Mouse (Mus musculus): Measurements from ENCODE around the gene Timm50. TPM values are rescaled to one million over a fixed set of nuclear protein-coding genes. Genes with fewer than 3 reads are reported as not detected.

Timm50 gene
- polyA plus RNA-seq, 1 experiment from 2014 or later, result 124 TPM

GRCm38 (mm10) chr7:28294481-28294880 is 17.4 kb downstream of the Timm50 start:
- 1% methylated on average over 19 of the region's 63 CpGs for WGBS
- Histone ChIP-seq H3K9ac (ENCODE audit: low read depth, low read length) (peak overlapping the region; percentile 58), H3K9me3 (ENCODE audit: control insufficient read depth, low read length) (no peaks in the 10 kb centered on the region), H3K4me1 (ENCODE audit: control insufficient read depth, insufficient read depth, low read length) (no peaks in the 10 kb centered on the region; the same call in none of the 2 replicates), H3K4me3 (ENCODE audit: low read depth, low read length) (peak overlapping the region; percentile 54), H3K4me2 (ENCODE audit: low read depth, low read length) (peak overlapping the region; percentile 82), H3K27me3 (replicated peaks; ENCODE audit: control insufficient read depth, insufficient read depth, low read length) (peaks cover 99% of the 10 kb centered on the region), H3K27ac (replicated peaks; ENCODE audit: low read depth, low read length) (no peak overlapping the region), H3K36me3 (ENCODE audit: control insufficient read depth, insufficient read depth, low read length) (no peaks in the 10 kb centered on the region)
- DNase-seq (ENCODE audit: low spot score), result peak; percentile 89
- peak; percentile 78 for ATAC-seq (ENCODE audit: low read depth)

- DNase-seq (ENCODE audit: low spot score), result peak; percentile 55
- Histone ChIP-seq H3K27ac (replicated peaks; ENCODE audit: low read depth, low read length) (no peak within 1 kb of the TSS), H3K9me3 (ENCODE audit: control insufficient read depth, low read length) (no peaks in the 10 kb centered on the region), H3K4me1 (ENCODE audit: control insufficient read depth, insufficient read depth, low read length) (no peaks in the 10 kb centered on the region; the same call in none of the 2 replicates), H3K4me2 (ENCODE audit: low read depth, low read length) (peak within 1 kb of the TSS; percentile 54), H3K9ac (ENCODE audit: low read depth, low read length) (peak within 1 kb of the TSS; percentile 34; the same call in 1 of the 2 replicates), H3K36me3 (ENCODE audit: control insufficient read depth, insufficient read depth, low read length) (no peaks in the 10 kb centered on the region), H3K27me3 (replicated peaks; ENCODE audit: control insufficient read depth, insufficient read depth, low read length) (peaks cover 80% of the 10 kb centered on the region), H3K4me3 (ENCODE audit: low read depth, low read length) (peak within 1 kb of the TSS; percentile 30)
- ATAC-seq (ENCODE audit: low read depth), result peak; percentile 41
- 1% methylated on average over 44 of the region's 52 CpGs for WGBS
Observed at GRCm38 (mm10) chr7:28290638-28291590, 21.0 kb downstream of the Timm50 start, which contains the start of gene Selenov. Gene Selenov (minus strand): TSS chr7:28291186.

- WGBS, result 1% methylated on average over 14 of the region's 18 CpGs
- ATAC-seq (ENCODE audit: low read depth), result peak; percentile 7; the same call in 1 of the 2 replicates
- H3K36me3 ChIP-seq (ENCODE audit: control insufficient read depth, insufficient read depth, low read length), result no peaks in the 10 kb centered on the region
- peak overlapping the region; percentile 30 for H3K4me3 ChIP-seq (ENCODE audit: low read depth, low read length)
- H3K27me3 ChIP-seq (replicated peaks; ENCODE audit: control insufficient read depth, insufficient read depth, low read length), result peaks cover 72% of the 10 kb centered on the region
- no peaks in the 10 kb centered on the region; the same call in none of the 2 replicates for H3K4me1 ChIP-seq (ENCODE audit: control insufficient read depth, insufficient read depth, low read length)
- peak overlapping the region; percentile 34; the same call in 1 of the 2 replicates for H3K9ac ChIP-seq (ENCODE audit: low read depth, low read length)
- no peak overlapping the region for H3K27ac ChIP-seq (replicated peaks; ENCODE audit: low read depth, low read length)
- peak overlapping the region; percentile 54 for H3K4me2 ChIP-seq (ENCODE audit: low read depth, low read length)
- peak; percentile 21 for DNase-seq (ENCODE audit: low spot score)
- H3K9me3 ChIP-seq (ENCODE audit: control insufficient read depth, low read length), result no peaks in the 10 kb centered on the region
Observed at GRCm38 (mm10) chr7:28290165-28290564, 21.7 kb downstream of the Timm50 start.

GRCm38 (mm10) chr7:28280630-28281029 is 31.2 kb downstream of the Timm50 start:
- H3K4me1 ChIP-seq (ENCODE audit: control insufficient read depth, insufficient read depth, low read length), result peaks cover 7% of the 10 kb centered on the region; the same call in 1 of the 2 replicates
- no peak overlapping the region for H3K9ac ChIP-seq (ENCODE audit: low read depth, low read length)
- 75% methylated on average over 7 of the region's 7 CpGs for WGBS
- no peaks in the 10 kb centered on the region for H3K36me3 ChIP-seq (ENCODE audit: control insufficient read depth, insufficient read depth, low read length)
- H3K4me2 ChIP-seq (ENCODE audit: low read depth, low read length), result no peak overlapping the region
- H3K9me3 ChIP-seq (ENCODE audit: control insufficient read depth, low read length), result no peaks in the 10 kb centered on the region
- H3K4me3 ChIP-seq (ENCODE audit: low read depth, low read length), result no peak overlapping the region
- no peaks in the 10 kb centered on the region for H3K27me3 ChIP-seq (replicated peaks; ENCODE audit: control insufficient read depth, insufficient read depth, low read length)
- ATAC-seq (ENCODE audit: low read depth) (no peak), DNase-seq (ENCODE audit: low spot score) (no peak)
- H3K27ac ChIP-seq (replicated peaks; ENCODE audit: low read depth, low read length), result no peak overlapping the region

- H3K9ac ChIP-seq (ENCODE audit: low read depth, low read length), result peak overlapping the region; percentile 93
- H3K36me3 ChIP-seq (ENCODE audit: control insufficient read depth, insufficient read depth, low read length), result peaks cover 6% of the 10 kb centered on the region; the same call in 1 of the 2 replicates
- no peak for DNase-seq (ENCODE audit: low spot score)
- H3K27me3 ChIP-seq (replicated peaks; ENCODE audit: control insufficient read depth, insufficient read depth, low read length), result no peaks in the 10 kb centered on the region
- 81% methylated on average over 7 of the region's 7 CpGs for WGBS
- no peaks in the 10 kb centered on the region for H3K9me3 ChIP-seq (ENCODE audit: control insufficient read depth, low read length)
- peak overlapping the region; percentile 76; the same call in 1 of the 2 replicates for H3K27ac ChIP-seq (replicated peaks; ENCODE audit: low read depth, low read length)
- peaks cover 7% of the 10 kb centered on the region; the same call in 1 of the 2 replicates for H3K4me1 ChIP-seq (ENCODE audit: control insufficient read depth, insufficient read depth, low read length)
- H3K4me2 ChIP-seq (ENCODE audit: low read depth, low read length), result peak overlapping the region; percentile 87
- H3K4me3 ChIP-seq (ENCODE audit: low read depth, low read length), result peak overlapping the region; percentile 73
- no peak for ATAC-seq (ENCODE audit: low read depth)
Observed at GRCm38 (mm10) chr7:28278279-28278652, 33.6 kb downstream of the Timm50 start.

GRCm38 (mm10) chr7:28277615-28278278 is 34.1 kb downstream of the Timm50 start, which contains the start of gene Eid2b:
Gene Eid2b (plus strand): TSS chr7:28277739.
- H3K9me3 ChIP-seq (ENCODE audit: control insufficient read depth, low read length), result no peaks in the 10 kb centered on the region
- peak; percentile 80 for ATAC-seq (ENCODE audit: low read depth)
- 4% methylated on average over 36 of the region's 68 CpGs for WGBS

GRCm38 (mm10) chr7:28277237-28277614 is 34.6 kb downstream of the Timm50 start:
- H3K36me3 ChIP-seq (ENCODE audit: control insufficient read depth, insufficient read depth, low read length), result peaks cover 15% of the 10 kb centered on the region; the same call in 1 of the 2 replicates
- WGBS, result 60% methylated on average over 8 of the region's 8 CpGs
- no peaks in the 10 kb centered on the region for H3K9me3 ChIP-seq (ENCODE audit: control insufficient read depth, low read length)
- peak overlapping the region; percentile 73; the same call in 1 of the 2 replicates for H3K4me3 ChIP-seq (ENCODE audit: low read depth, low read length)
- no peak overlapping the region for H3K27ac ChIP-seq (replicated peaks; ENCODE audit: low read depth, low read length)
- H3K4me2 ChIP-seq (ENCODE audit: low read depth, low read length), result no peak overlapping the region
- peaks cover 7% of the 10 kb centered on the region; the same call in 1 of the 2 replicates for H3K4me1 ChIP-seq (ENCODE audit: control insufficient read depth, insufficient read depth, low read length)
- no peak overlapping the region for H3K9ac ChIP-seq (ENCODE audit: low read depth, low read length)
- no peak for ATAC-seq (ENCODE audit: low read depth)
- H3K27me3 ChIP-seq (replicated peaks; ENCODE audit: control insufficient read depth, insufficient read depth, low read length), result no peaks in the 10 kb centered on the region
- no peak for DNase-seq (ENCODE audit: low spot score)

More at GRCm38 (mm10) chr7:28277615-28278278, 34.1 kb downstream of the Timm50 start, which contains the start of gene Eid2b:
- peaks cover 11% of the 10 kb centered on the region; the same call in 1 of the 2 replicates for H3K36me3 ChIP-seq (ENCODE audit: control insufficient read depth, insufficient read depth, low read length)
- peaks cover 7% of the 10 kb centered on the region; the same call in 1 of the 2 replicates for H3K4me1 ChIP-seq (ENCODE audit: control insufficient read depth, insufficient read depth, low read length)
- no peaks in the 10 kb centered on the region for H3K27me3 ChIP-seq (replicated peaks; ENCODE audit: control insufficient read depth, insufficient read depth, low read length)
- peak within 1 kb of the TSS; percentile 93 for H3K9ac ChIP-seq (ENCODE audit: low read depth, low read length)
- H3K4me3 ChIP-seq (ENCODE audit: low read depth, low read length), result peak within 1 kb of the TSS; percentile 73
- peak within 1 kb of the TSS; percentile 76; the same call in 1 of the 2 replicates for H3K27ac ChIP-seq (replicated peaks; ENCODE audit: low read depth, low read length)
- peak; percentile 94 for DNase-seq (ENCODE audit: low spot score)
- H3K4me2 ChIP-seq (ENCODE audit: low read depth, low read length), result peak within 1 kb of the TSS; percentile 87

DNA sequence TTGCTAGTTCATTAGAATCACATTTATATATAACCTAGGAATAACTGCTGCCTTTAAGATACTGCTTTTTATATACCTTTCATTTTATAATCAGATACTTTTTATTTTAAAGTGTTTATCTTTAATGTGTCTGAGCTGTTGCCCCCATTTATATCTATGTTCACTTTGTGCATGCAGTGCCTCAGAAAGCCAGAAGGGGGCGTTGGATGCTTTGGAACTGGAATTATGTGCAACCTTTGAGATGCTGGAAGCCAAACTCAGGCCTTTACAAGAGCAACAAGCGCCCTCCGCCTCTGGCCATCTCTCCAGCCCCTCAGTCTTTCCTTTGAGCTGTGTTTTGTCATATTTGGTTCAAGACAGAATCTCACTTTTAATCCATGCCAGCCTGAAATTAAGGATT is 40.1 kb downstream of the Timm50 start:
- H3K4me3 ChIP-seq (ENCODE audit: low read depth, low read length), result no peak overlapping the region
- no peak for DNase-seq (ENCODE audit: low spot score)
- no peak overlapping the region for H3K9ac ChIP-seq (ENCODE audit: low read depth, low read length)
- no peaks in the 10 kb centered on the region for H3K4me1 ChIP-seq (ENCODE audit: control insufficient read depth, insufficient read depth, low read length)
- H3K36me3 ChIP-seq (ENCODE audit: control insufficient read depth, insufficient read depth, low read length), result peaks cover 32% of the 10 kb centered on the region
- H3K9me3 ChIP-seq (ENCODE audit: control insufficient read depth, low read length), result no peaks in the 10 kb centered on the region
- H3K27ac ChIP-seq (replicated peaks; ENCODE audit: low read depth, low read length), result no peak overlapping the region
- ATAC-seq (ENCODE audit: low read depth), result no peak
- 68% methylated on average over 3 of the region's 3 CpGs for WGBS
- H3K4me2 ChIP-seq (ENCODE audit: low read depth, low read length), result no peak overlapping the region
- H3K27me3 ChIP-seq (replicated peaks; ENCODE audit: control insufficient read depth, insufficient read depth, low read length), result no peaks in the 10 kb centered on the region

Measured in embryonic facial prominence, embryonic 14.5 days (tissue).